Mouse (Mus musculus): ENCODE results near the gene Uhrf1bp1l. TPM values are rescaled to one million over a fixed set of nuclear protein-coding genes. Genes with fewer than 3 reads are reported as not detected.

The Uhrf1bp1l gene
- polyA plus RNA-seq, 1 experiment from 2014 or later = 24.6 TPM

GRCm38 (mm10) chr10:89868211-89868610, 123.4 kb downstream of the Uhrf1bp1l start:
- Histone ChIP-seq H3K4me2 (ENCODE audit: low read depth, low read length) (no peak overlapping the region), H3K4me3 (ENCODE audit: low read depth, low read length) (no peak overlapping the region), H3K36me3 (replicated peaks; ENCODE audit: control insufficient read depth, insufficient read depth, low read depth, low read length) (no peaks in the 10 kb centered on the region), H3K9me3 (replicated peaks; ENCODE audit: control insufficient read depth, low read length) (no peaks in the 10 kb centered on the region), H3K9ac (replicated peaks; ENCODE audit: low read length) (no peak overlapping the region), H3K4me1 (ENCODE audit: control insufficient read depth, insufficient read depth, low read length) (no peaks in the 10 kb centered on the region), H3K27ac (replicated peaks; ENCODE audit: low read depth, low read length) (no peak overlapping the region), H3K27me3 (ENCODE audit: control insufficient read depth, insufficient read depth, low read length) (no peaks in the 10 kb centered on the region; the same call in 1 of the 2 replicates)
- ATAC-seq (replicated peaks; ENCODE audit: insufficient number of reproducible peaks, low FRiP score, low TSS enrichment, low read depth) (no peak), DNase-seq (ENCODE audit: low spot score) (no peak)
- WGBS = 87% methylated on average over 4 of the region's 4 CpGs

DNA sequence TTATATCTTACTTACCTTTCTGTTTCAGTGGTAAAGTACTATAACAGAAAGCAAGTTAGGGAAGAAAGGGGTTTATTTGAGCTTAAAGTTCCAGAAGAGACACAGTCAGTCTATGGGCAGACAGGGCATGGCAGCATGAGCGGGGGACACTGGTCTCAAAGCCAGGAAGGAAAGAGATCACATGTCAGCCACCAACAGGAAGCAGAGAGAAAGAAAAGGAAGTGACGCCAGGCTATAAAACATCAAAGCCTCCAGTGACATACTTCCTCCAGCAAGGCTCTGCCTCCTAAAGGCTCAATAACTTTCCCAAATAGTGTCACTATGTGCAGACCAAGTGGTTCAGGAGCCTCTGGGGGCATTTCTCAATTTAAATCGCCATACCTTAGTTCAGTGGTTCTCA, 124.0 kb downstream of the Uhrf1bp1l start:
- H3K4me1 ChIP-seq (ENCODE audit: control insufficient read depth, insufficient read depth, low read length) = no peaks in the 10 kb centered on the region
- H3K9ac ChIP-seq (replicated peaks; ENCODE audit: low read length) = no peak overlapping the region
- no peak overlapping the region for H3K4me2 ChIP-seq (ENCODE audit: low read depth, low read length)
- H3K9me3 ChIP-seq (replicated peaks; ENCODE audit: control insufficient read depth, low read length) = no peaks in the 10 kb centered on the region
- 74% methylated on average over 3 of the region's 3 CpGs for WGBS
- no peak for ATAC-seq (replicated peaks; ENCODE audit: insufficient number of reproducible peaks, low FRiP score, low TSS enrichment, low read depth)
- no peak overlapping the region for H3K27ac ChIP-seq (replicated peaks; ENCODE audit: low read depth, low read length)
- no peak for DNase-seq (ENCODE audit: low spot score)
- no peaks in the 10 kb centered on the region for H3K36me3 ChIP-seq (replicated peaks; ENCODE audit: control insufficient read depth, insufficient read depth, low read depth, low read length)
- no peak overlapping the region for H3K4me3 ChIP-seq (ENCODE audit: low read depth, low read length)
- H3K27me3 ChIP-seq (ENCODE audit: control insufficient read depth, insufficient read depth, low read length) = no peaks in the 10 kb centered on the region; the same call in 1 of the 2 replicates

Other genes starting within 250 kb of the Uhrf1bp1l start
- not detected in 2 replicates for gene Nr1h4, start 211.4 kb upstream of the Uhrf1bp1l start, polyA plus RNA-seq (2014; fragmentation: Nextera tagmentation; extraction: Ambion mirVana)
- gene Slc17a8, start 123.7 kb upstream of the Uhrf1bp1l start, polyA plus RNA-seq (2014; fragmentation: Nextera tagmentation; extraction: Ambion mirVana) = 0.13 and 0.18 TPM in 2 replicates
- 26.9 and 30.6 TPM in 2 replicates for gene Scyl2, start 58.7 kb upstream of the Uhrf1bp1l start, polyA plus RNA-seq (2014; fragmentation: Nextera tagmentation; extraction: Ambion mirVana)
- gene Actr6, start 12.7 kb upstream of the Uhrf1bp1l start, polyA plus RNA-seq (2014; fragmentation: Nextera tagmentation; extraction: Ambion mirVana) = 46.3 and 50.9 TPM in 2 replicates
- gene Anks1b, start 128.5 kb downstream of the Uhrf1bp1l start, polyA plus RNA-seq (2014; fragmentation: Nextera tagmentation; extraction: Ambion mirVana) = 2.7 and 3.0 TPM in 2 replicates

All from embryonic facial prominence, embryonic 11.5 days (tissue).